Mouse (Mus musculus) G1E (cell line): ENCODE measurements at regions not wholly inside any gene's neighbourhood (a gene's known extent, or its start where the extent isn't known, plus 50 kb on each side); places are given as distances from the start of the nearest gene placed in this dataset.

Experiments used
- CTCF ChIP-seq: IDR thresholded peaks from 2 replicates; pipeline ENCODE4 v1.5.1; 2012; ENCODE audit warnings: low read depth, low read length, inconsistent platforms, mixed read lengths
- GATA2 ChIP-seq: IDR thresholded peaks from 2 replicates; pipeline ENCODE4 v1.6.1; 2012; ENCODE audit warnings: low read depth, low read length, inconsistent platforms, borderline replicate concordance
- POLR2AphosphoS5 ChIP-seq: IDR thresholded peaks from 2 replicates; pipeline ENCODE4 v1.6.1; 2012; ENCODE audit warnings: low read depth, low read length, inconsistent platforms; ENCODE audit not compliant: insufficient replicate concordance
- TAL1 ChIP-seq: conservative IDR thresholded peaks from 2 replicates; pipeline ENCODE4 v1.6.1; 2012; ENCODE audit warnings: low read depth, low read length, inconsistent platforms, mixed read lengths

- no peak for TF ChIP-seq CTCF
- no peak for TF ChIP-seq POLR2AphosphoS5
- no peak for TF ChIP-seq TAL1
- TF ChIP-seq GATA2: no peak
Observed at GRCm38 (mm10) chr14:102867697-102868096, 114.7 kb downstream of the Kctd12 start.
